Mouse (Mus musculus): ENCODE measurements at regions not wholly inside any gene's neighbourhood (a gene's known extent, or its start where the extent isn't known, plus 50 kb on each side); places are given as distances from the start of the nearest gene placed in this dataset.

DNA sequence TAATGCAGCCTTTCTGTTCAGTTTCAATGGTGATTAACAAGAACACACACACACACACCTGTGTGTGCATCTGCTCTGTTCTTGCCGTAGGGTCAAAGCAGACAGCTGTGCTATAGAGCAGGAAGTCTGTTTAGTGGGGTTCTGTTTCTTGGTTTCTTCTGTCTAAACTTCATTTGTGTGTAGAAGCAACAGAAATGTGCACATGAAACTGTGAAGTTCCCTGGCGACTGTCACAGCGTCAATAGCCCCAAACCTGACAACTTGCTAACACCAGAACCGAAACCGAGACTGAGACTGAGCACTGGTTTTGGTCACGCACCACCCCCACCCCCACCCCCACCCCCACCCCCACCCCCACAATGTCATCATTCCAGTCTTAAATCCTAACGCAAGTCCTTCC, 176.4 kb downstream of the Irs2 start:
- TF ChIP-seq POLR2A (IDR thresholded peaks at IDR 0.05; ENCODE audit: low read depth, low read length), result no peak
- TF ChIP-seq CTCF (IDR thresholded peaks at IDR 0.05; ENCODE audit: extremely low read depth, insufficient read depth, insufficient read length, insufficient replicate concordance), result no peak
